Mouse (Mus musculus) liver, postnatal 0 days (tissue): ENCODE data around the gene Ptar1. TPM values are rescaled to one million over a fixed set of nuclear protein-coding genes. Genes with fewer than 3 reads are reported as not detected.
"Not testable (repeated sequence)": the region's sequence is repeated elsewhere in the genome, so short reads cannot be mapped to it uniquely, and the experiment has no call there.

Source experiments
- ATAC-seq: fragments of 200-750 bp; cut with Nextera tagmentation; 2 replicates; pipeline ENCODE4 v1.8.0; 2017; ENCODE audit warnings: mild to moderate bottlenecking, moderate library complexity
- DNase-seq: peaks from one replicate; pipeline ENCODE4 v3.0.0-alpha.2; 2016
- H3K27ac ChIP-seq: fragments of 300-500 bp; sonication (generic); 2 replicates; pipeline ENCODE4 v1.5.1; 2014; ENCODE audit warnings: antibody characterized with exemption, moderate library complexity, mild to moderate bottlenecking, low read depth
- H3K27me3 ChIP-seq: fragments of 300-500 bp; sonication (generic); 2 replicates; pipeline ENCODE4 v1.6.1; 2014; ENCODE audit warnings: low read length, control low read depth, mixed read lengths; ENCODE audit not compliant: insufficient read depth
- H3K36me3 ChIP-seq: fragments of 300-500 bp; sonication (generic); replicated peaks from 2 replicates; pipeline ENCODE4 v1.6.1; 2014; ENCODE audit warnings: mild to moderate bottlenecking, control low read depth, low read length, moderate library complexity, mixed read lengths; ENCODE audit not compliant: insufficient read depth
- H3K4me1 ChIP-seq: fragments of 300-500 bp; sonication (generic); 2 replicates; pipeline ENCODE4 v1.6.1; 2014; ENCODE audit warnings: antibody characterized with exemption, mild to moderate bottlenecking, control low read depth; ENCODE audit not compliant: insufficient read depth
- H3K4me2 ChIP-seq: fragments of 300-500 bp; sonication (generic); 2 replicates; pipeline ENCODE4 v1.6.1; 2014; ENCODE audit warnings: low read depth, mild to moderate bottlenecking, low read length, moderate library complexity, mixed read lengths
- H3K4me3 ChIP-seq: fragments of 300-500 bp; sonication (generic); 2 replicates; pipeline ENCODE4 v1.5.1; 2014; ENCODE audit warnings: low read depth, low read length
- H3K9ac ChIP-seq: fragments of 300-500 bp; sonication (generic); replicated peaks from 2 replicates; pipeline ENCODE4 v1.6.1; 2014; ENCODE audit warnings: mild to moderate bottlenecking, moderate library complexity
- H3K9me3 ChIP-seq: fragments of 300-500 bp; sonication (generic); 2 replicates; pipeline ENCODE4 v1.6.1; 2016; ENCODE audit warnings: mild to moderate bottlenecking, control low read depth, low read length, mixed read lengths
- CTCF ChIP-seq: sonication (generic); IDR thresholded peaks from 2 replicates; pipeline ENCODE4 v1.5.1; 2016; ENCODE audit warnings: antibody characterized with exemption, low read depth
- EP300 ChIP-seq: IDR thresholded peaks from 2 replicates; pipeline ENCODE4 v1.6.1; 2016; ENCODE audit warnings: antibody characterized with exemption, low read depth, mild to moderate bottlenecking
- WGBS: fragments of 180-500 bp; shearing (Covaris S2); extraction: QIAGEN DNeasy Blood & Tissue Kit; methylation state at CpG from one replicate; pipeline ENCODE4 v1.1.7; 2014; ENCODE audit not compliant: insufficient replicate concordance; 5-methylcytosine and 5-hydroxymethylcytosine counted together
- polyA plus RNA-seq: library from polyadenylated mRNA; unstranded; fragments of >200 nt; fragmentation: Nextera tagmentation; extraction: Ambion mirVana; gene quantifications from 2 replicates; pipeline ENCODE4 v1.2.1, GENCODE M21; 2015

Ptar1 gene
- polyA plus RNA-seq, 1 experiment from 2014 or later = 2.5 TPM

DNA sequence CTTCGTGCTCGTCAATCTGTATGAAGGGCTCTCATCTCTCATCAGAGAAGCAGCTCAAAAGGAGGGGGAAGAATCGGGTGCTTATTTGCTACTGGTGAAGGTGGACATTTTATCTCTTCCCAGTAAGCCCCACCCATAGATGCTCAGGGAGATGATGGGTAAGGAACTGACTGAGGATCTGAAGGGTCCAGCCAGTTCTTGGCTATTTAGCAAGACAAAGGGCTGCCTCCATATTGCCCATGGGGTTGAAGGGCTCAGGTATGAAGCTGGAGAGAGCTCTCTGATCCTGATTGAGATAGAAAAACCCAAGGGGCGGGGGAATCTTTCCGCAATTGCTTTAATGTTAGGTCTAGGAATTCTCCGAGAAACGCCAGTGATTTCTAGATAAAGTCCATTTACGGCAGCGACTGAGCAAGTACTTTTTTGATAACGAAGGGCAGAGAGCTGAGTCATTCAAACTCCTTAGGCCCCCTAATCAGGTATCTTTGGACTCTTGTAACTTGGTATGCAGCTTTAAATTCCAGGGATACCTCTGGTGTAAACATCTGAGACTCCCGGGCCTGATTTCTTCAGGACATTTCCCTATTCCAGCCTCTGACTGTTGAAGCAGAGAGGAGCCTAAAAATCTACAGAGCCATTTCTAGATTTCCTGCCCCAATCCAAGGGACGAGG is 29.8 kb upstream of the Ptar1 start:
- no peak overlapping the region for H3K4me3 ChIP-seq
- no peaks in the 10 kb centered on the region for H3K36me3 ChIP-seq
- WGBS = 48% methylated on average over 12 of the region's 12 CpGs
- no peak overlapping the region for H3K9ac ChIP-seq
- ATAC-seq = no peak
- no peak overlapping the region for H3K4me2 ChIP-seq
- DNase-seq = no peak
- no peaks in the 10 kb centered on the region for H3K9me3 ChIP-seq
- TF ChIP-seq EP300 (no peak), CTCF (no peak)
- H3K27me3 ChIP-seq = 0 out of 2 replicates have a peak, but pooled peaks cover 4% of the 10 kb centered on the region
- no peak overlapping the region for H3K27ac ChIP-seq
- H3K4me1 ChIP-seq = no peaks in the 10 kb centered on the region

DNA sequence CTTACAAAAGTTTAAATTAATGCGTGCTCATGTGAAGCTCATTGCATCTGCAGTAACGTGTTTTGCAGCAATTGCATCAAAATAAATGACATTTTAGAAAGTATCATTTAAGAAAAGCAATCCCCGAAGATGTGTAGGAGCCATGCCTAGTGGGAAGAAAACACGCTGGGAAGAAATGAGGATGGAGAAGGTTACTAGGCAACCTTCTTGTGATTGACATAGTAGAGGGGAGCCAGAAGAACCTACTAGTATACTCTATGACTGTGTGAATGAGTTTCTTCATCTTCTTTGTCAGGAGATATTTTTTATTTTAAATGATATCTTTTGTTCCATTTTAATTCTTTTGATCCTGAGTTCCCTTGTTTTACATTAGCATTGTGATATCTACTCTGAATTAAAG is 28.9 kb upstream of the Ptar1 start:
- Histone ChIP-seq H3K36me3 (no peaks in the 10 kb centered on the region), H3K4me1 (no peaks in the 10 kb centered on the region), H3K27me3 (0 out of 2 replicates have a peak, but pooled peaks cover under 1% of the 10 kb centered on the region), H3K4me3 (no peak overlapping the region), H3K9ac (no peak overlapping the region), H3K4me2 (no peak overlapping the region), H3K9me3 (no peaks in the 10 kb centered on the region), H3K27ac (no peak overlapping the region)
- no peak for TF ChIP-seq CTCF
- no peak for TF ChIP-seq EP300
- DNase-seq = no peak
- 68% methylated on average over 4 of the region's 4 CpGs for WGBS
- ATAC-seq = no peak

GRCm38 (mm10) chr19:23664083-23664482 is 23.1 kb upstream of the Ptar1 start:
- H3K9ac ChIP-seq = no peak overlapping the region

GRCm38 (mm10) chr19:23668142-23668655 is 19.0 kb upstream of the Ptar1 start:
- WGBS = 72% methylated on average over 6 of the region's 6 CpGs
- Histone ChIP-seq H3K9ac (no peak overlapping the region), H3K4me3 (no peak overlapping the region), H3K27ac (no peak overlapping the region), H3K36me3 (no peaks in the 10 kb centered on the region), H3K4me1 (peaks cover 2% of the 10 kb centered on the region; the same call in 1 of the 2 replicates), H3K4me2 (no peak overlapping the region), H3K9me3 (no peaks in the 10 kb centered on the region), H3K27me3 (no peaks in the 10 kb centered on the region)
- no peak for TF ChIP-seq EP300
- no peak for TF ChIP-seq CTCF
- DNase-seq (no peak), ATAC-seq (no peak)

More at GRCm38 (mm10) chr19:23664083-23664482, 23.1 kb upstream of the Ptar1 start:
- DNase-seq (no peak), ATAC-seq (no peak)
- H3K9me3 ChIP-seq = no peaks in the 10 kb centered on the region
- no peaks in the 10 kb centered on the region for H3K36me3 ChIP-seq
- H3K4me2 ChIP-seq = no peak overlapping the region
- TF ChIP-seq EP300 (no peak), CTCF (no peak)
- H3K4me1 ChIP-seq = peaks cover 2% of the 10 kb centered on the region; the same call in 1 of the 2 replicates
- WGBS = 73% methylated on average over 7 of the region's 7 CpGs
- H3K4me3 ChIP-seq = no peak overlapping the region
- no peaks in the 10 kb centered on the region for H3K27me3 ChIP-seq
- H3K27ac ChIP-seq = no peak overlapping the region

GRCm38 (mm10) chr19:23673021-23673420 is 14.2 kb upstream of the Ptar1 start:
- Histone ChIP-seq H3K36me3 (no peaks in the 10 kb centered on the region), H3K9ac (no peak overlapping the region), H3K4me3 (no peak overlapping the region), H3K4me1 (no peaks in the 10 kb centered on the region), H3K9me3 (peaks cover 4% of the 10 kb centered on the region; the same call in 1 of the 2 replicates), H3K27me3 (no peaks in the 10 kb centered on the region), H3K27ac (no peak overlapping the region), H3K4me2 (no peak overlapping the region)
- WGBS = 64% methylated on average over 2 of the region's 2 CpGs
- DNase-seq = no peak
- ATAC-seq = no peak
- TF ChIP-seq CTCF (no peak), EP300 (no peak)

GRCm38 (mm10) chr19:23675656-23676055 is 11.6 kb upstream of the Ptar1 start:
- not testable (repeated sequence) for DNase-seq, ATAC-seq, H3K4me3 ChIP-seq, H3K4me1 ChIP-seq, H3K27me3 ChIP-seq, H3K9me3 ChIP-seq, H3K36me3 ChIP-seq, H3K9ac ChIP-seq, H3K27ac ChIP-seq, H3K4me2 ChIP-seq
- 80% methylated on average over 8 of the region's 8 CpGs for WGBS
